Mouse (Mus musculus) liver, postnatal 0 days (tissue): ENCODE data around the gene Taar4. TPM values are rescaled to one million over a fixed set of nuclear protein-coding genes. Genes with fewer than 3 reads are reported as not detected.

Experiments used
- ATAC-seq: fragments of 200-750 bp; cut with Nextera tagmentation; 2 replicates; pipeline ENCODE4 v1.8.0; 2017; ENCODE audit warnings: mild to moderate bottlenecking, moderate library complexity
- DNase-seq: peaks from one replicate; pipeline ENCODE4 v3.0.0-alpha.2; 2016
- H3K27ac ChIP-seq: fragments of 300-500 bp; sonication (generic); 2 replicates; pipeline ENCODE4 v1.5.1; 2014; ENCODE audit warnings: antibody characterized with exemption, moderate library complexity, mild to moderate bottlenecking, low read depth
- H3K27me3 ChIP-seq: fragments of 300-500 bp; sonication (generic); 2 replicates; pipeline ENCODE4 v1.6.1; 2014; ENCODE audit warnings: low read length, control low read depth, mixed read lengths; ENCODE audit not compliant: insufficient read depth
- H3K36me3 ChIP-seq: fragments of 300-500 bp; sonication (generic); replicated peaks from 2 replicates; pipeline ENCODE4 v1.6.1; 2014; ENCODE audit warnings: mild to moderate bottlenecking, control low read depth, low read length, moderate library complexity, mixed read lengths; ENCODE audit not compliant: insufficient read depth
- H3K4me1 ChIP-seq: fragments of 300-500 bp; sonication (generic); 2 replicates; pipeline ENCODE4 v1.6.1; 2014; ENCODE audit warnings: antibody characterized with exemption, mild to moderate bottlenecking, control low read depth; ENCODE audit not compliant: insufficient read depth
- H3K4me2 ChIP-seq: fragments of 300-500 bp; sonication (generic); 2 replicates; pipeline ENCODE4 v1.6.1; 2014; ENCODE audit warnings: low read depth, mild to moderate bottlenecking, low read length, moderate library complexity, mixed read lengths
- H3K4me3 ChIP-seq: fragments of 300-500 bp; sonication (generic); 2 replicates; pipeline ENCODE4 v1.5.1; 2014; ENCODE audit warnings: low read depth, low read length
- H3K9ac ChIP-seq: fragments of 300-500 bp; sonication (generic); replicated peaks from 2 replicates; pipeline ENCODE4 v1.6.1; 2014; ENCODE audit warnings: mild to moderate bottlenecking, moderate library complexity
- H3K9me3 ChIP-seq: fragments of 300-500 bp; sonication (generic); 2 replicates; pipeline ENCODE4 v1.6.1; 2016; ENCODE audit warnings: mild to moderate bottlenecking, control low read depth, low read length, mixed read lengths
- CTCF ChIP-seq: sonication (generic); IDR thresholded peaks from 2 replicates; pipeline ENCODE4 v1.5.1; 2016; ENCODE audit warnings: antibody characterized with exemption, low read depth
- EP300 ChIP-seq: IDR thresholded peaks from 2 replicates; pipeline ENCODE4 v1.6.1; 2016; ENCODE audit warnings: antibody characterized with exemption, low read depth, mild to moderate bottlenecking
- WGBS: fragments of 180-500 bp; shearing (Covaris S2); extraction: QIAGEN DNeasy Blood & Tissue Kit; methylation state at CpG from one replicate; pipeline ENCODE4 v1.1.7; 2014; ENCODE audit not compliant: insufficient replicate concordance; 5-methylcytosine and 5-hydroxymethylcytosine counted together
- polyA plus RNA-seq: library from polyadenylated mRNA; unstranded; fragments of >200 nt; fragmentation: Nextera tagmentation; extraction: Ambion mirVana; gene quantifications from 2 replicates; pipeline ENCODE4 v1.2.1, GENCODE M21; 2015

The Taar4 gene
- polyA plus RNA-seq, 1 experiment from 2014 or later = not detected

- Histone ChIP-seq H3K27ac (no peak overlapping the region), H3K27me3 (no peaks in the 10 kb centered on the region), H3K9me3 (no peaks in the 10 kb centered on the region), H3K9ac (no peak overlapping the region), H3K4me3 (no peak overlapping the region), H3K36me3 (no peaks in the 10 kb centered on the region), H3K4me1 (no peaks in the 10 kb centered on the region), H3K4me2 (no peak overlapping the region)
- TF ChIP-seq CTCF (no peak), EP300 (no peak)
- ATAC-seq = no peak
- 72% methylated on average over 6 of the region's 6 CpGs for WGBS
- no peak for DNase-seq
These were observed 4.8 kb downstream of the Taar4 start for GRCm38 (mm10) chr10:23964921-23965610.

GRCm38 (mm10) chr10:23970656-23971165 lies 10.4 kb downstream of the Taar4 start, which contains the start of gene Taar5:
Gene Taar5, plus strand, starts transcription at chr10:23970706.
- Histone ChIP-seq H3K4me3 (no peak within 1 kb of the TSS), H3K4me2 (no peak within 1 kb of the TSS), H3K36me3 (no peaks in the 10 kb centered on the region), H3K27me3 (no peaks in the 10 kb centered on the region), H3K27ac (no peak within 1 kb of the TSS), H3K9me3 (no peaks in the 10 kb centered on the region), H3K4me1 (no peaks in the 10 kb centered on the region), H3K9ac (no peak within 1 kb of the TSS)
- 80% methylated on average over 11 of the region's 11 CpGs for WGBS
- ATAC-seq (no peak), DNase-seq (no peak)
- no peak for TF ChIP-seq CTCF
- no peak for TF ChIP-seq EP300

- H3K4me1 ChIP-seq = no peaks in the 10 kb centered on the region
- no peak overlapping the region for H3K4me3 ChIP-seq
- TF ChIP-seq EP300 (no peak), CTCF (no peak)
- DNase-seq = no peak
- H3K27me3 ChIP-seq = no peaks in the 10 kb centered on the region
- no peak overlapping the region for H3K9ac ChIP-seq
- no peak overlapping the region for H3K27ac ChIP-seq
- no peak for ATAC-seq
- 76% methylated on average over 5 of the region's 5 CpGs for WGBS
- no peak overlapping the region for H3K4me2 ChIP-seq
- no peaks in the 10 kb centered on the region for H3K9me3 ChIP-seq
- H3K36me3 ChIP-seq = no peaks in the 10 kb centered on the region
These were observed 11.0 kb downstream of the Taar4 start for GRCm38 (mm10) chr10:23971256-23971655.

GRCm38 (mm10) chr10:23977958-23978357 lies 17.7 kb downstream of the Taar4 start:
- Histone ChIP-seq H3K4me3 (no peak overlapping the region), H3K4me1 (no peaks in the 10 kb centered on the region), H3K27ac (no peak overlapping the region), H3K36me3 (no peaks in the 10 kb centered on the region), H3K27me3 (no peaks in the 10 kb centered on the region), H3K9ac (no peak overlapping the region), H3K9me3 (no peaks in the 10 kb centered on the region), H3K4me2 (no peak overlapping the region)
- no peak for ATAC-seq
- DNase-seq = no peak
- 50% methylated on average over 4 of the region's 4 CpGs for WGBS
- TF ChIP-seq CTCF (no peak), EP300 (no peak)

- no peaks in the 10 kb centered on the region for H3K27me3 ChIP-seq
- WGBS = 40% methylated on average over 16 of the region's 16 CpGs
These were observed 18.8 kb downstream of the Taar4 start for GRCm38 (mm10) chr10:23978901-23979705.

GRCm38 (mm10) chr10:23985546-23985945 lies 25.3 kb downstream of the Taar4 start, which contains the start of gene Taar6:
Gene Taar6, minus strand, starts transcription at chr10:23985646.
- Histone ChIP-seq H3K9me3 (no peaks in the 10 kb centered on the region), H3K4me2 (no peak within 1 kb of the TSS), H3K36me3 (no peaks in the 10 kb centered on the region), H3K27me3 (no peaks in the 10 kb centered on the region), H3K27ac (no peak within 1 kb of the TSS), H3K4me3 (no peak within 1 kb of the TSS), H3K9ac (no peak within 1 kb of the TSS), H3K4me1 (0 out of 2 replicates have a peak, but pooled peaks cover 2% of the 10 kb centered on the region)
- TF ChIP-seq CTCF (no peak), EP300 (no peak)
- no peak for DNase-seq
- WGBS = 66% methylated on average over 8 of the region's 8 CpGs
- ATAC-seq = no peak

More at GRCm38 (mm10) chr10:23978901-23979705, 18.8 kb downstream of the Taar4 start:
- Histone ChIP-seq H3K4me1 (no peaks in the 10 kb centered on the region), H3K27ac (no peak overlapping the region), H3K4me3 (no peak overlapping the region), H3K9me3 (no peaks in the 10 kb centered on the region), H3K9ac (no peak overlapping the region), H3K4me2 (no peak overlapping the region), H3K36me3 (no peaks in the 10 kb centered on the region)
- ATAC-seq = peak; percentile 73
- DNase-seq = peak; percentile 73
- peak; percentile 86 for TF ChIP-seq CTCF
- TF ChIP-seq EP300 = no peak
